Mouse (Mus musculus) kidney, adult 2 months (tissue): ENCODE data around the gene Fam78a. TPM values are rescaled to one million over a fixed set of nuclear protein-coding genes. Genes with fewer than 3 reads are reported as not detected.

Source experiments
- DNase-seq: peaks from one replicate; pipeline ENCODE4 v3.0.0; 2021
- H3K27ac ChIP-seq: fragments of 200-500 bp; 2 replicates; pipeline ENCODE4 v1.5.1; 2012; ENCODE audit warnings: low read depth, low read length, control low read depth, inconsistent platforms; ENCODE audit not compliant: insufficient read depth
- H3K27me3 ChIP-seq: fragments of 200-500 bp; replicated peaks from 2 replicates; pipeline ENCODE4 v1.6.1; 2012; ENCODE audit warnings: mild to moderate bottlenecking, moderate library complexity, low read length, inconsistent platforms; ENCODE audit not compliant: control insufficient read depth, insufficient read depth
- H3K36me3 ChIP-seq: fragments of 200-500 bp; 2 replicates; pipeline ENCODE4 v1.6.1; 2012; ENCODE audit warnings: mild to moderate bottlenecking, moderate library complexity, low read length, inconsistent platforms; ENCODE audit not compliant: control insufficient read depth, insufficient read depth
- H3K4me1 ChIP-seq: fragments of 200-500 bp; 2 replicates; pipeline ENCODE4 v1.6.1; 2011; ENCODE audit warnings: low read length; ENCODE audit not compliant: control insufficient read depth, insufficient read depth
- H3K4me3 ChIP-seq: fragments of 200-500 bp; 2 replicates; pipeline ENCODE4 v1.5.1; 2011; ENCODE audit warnings: mild to moderate bottlenecking, low read depth, low read length, control low read depth; ENCODE audit not compliant: insufficient read depth
- CTCF ChIP-seq: fragments of 200-500 bp; conservative IDR thresholded peaks from 2 replicates; pipeline ENCODE4 v1.5.1; 2011; ENCODE audit warnings: low read depth, mild to moderate bottlenecking, control low read depth, low read length, moderate library complexity, mixed read lengths; ENCODE audit not compliant: insufficient read depth, insufficient read length
- POLR2A ChIP-seq: fragments of 200-500 bp; IDR thresholded peaks from one replicate; pipeline ENCODE4 v1.6.1; 2011; ENCODE audit warnings: low read depth, low read length, control low read depth
- WGBS: fragments of 180-500 bp; shearing (Covaris S2); methylation state at CpG from one replicate; pipeline ENCODE4 v1.1.7; 2018; 5-methylcytosine and 5-hydroxymethylcytosine counted together
- polyA plus RNA-seq: library from polyadenylated mRNA; depleted of rRNA; stranded (reverse); fragments of >200 nt; gene quantifications from 2 replicates; pipeline ENCODE4 v1.2.3, GENCODE M21; 2012

Gene Fam78a
- polyA plus RNA-seq, 1 experiment = 4.9 TPM

DNA sequence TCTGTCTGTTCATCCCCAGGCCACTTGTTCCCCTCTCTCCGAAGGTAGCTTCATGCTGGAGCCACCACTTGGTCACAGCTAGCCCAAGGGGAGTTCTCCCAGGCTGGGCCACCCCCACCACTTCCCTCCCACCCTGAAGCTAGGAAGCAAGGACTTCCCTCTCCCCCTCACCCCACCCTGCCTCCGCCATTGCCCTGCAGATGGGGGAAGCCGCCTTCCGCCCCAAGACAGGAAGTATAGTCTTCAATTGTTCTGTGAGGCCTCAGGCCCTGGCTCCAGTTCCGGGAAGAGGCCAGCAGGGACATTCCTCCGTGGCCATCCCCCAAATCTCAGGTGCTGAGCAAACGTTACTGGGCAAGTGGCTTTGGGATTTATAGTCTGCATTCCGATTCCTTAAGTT is 6.1 kb downstream of the Fam78a start:
- DNase-seq = peak; percentile 44
- 63% methylated on average over 8 of the region's 8 CpGs for WGBS
- Histone ChIP-seq H3K4me1 (peaks cover 16% of the 10 kb centered on the region; the same call in 1 of the 2 replicates), H3K27me3 (no peaks in the 10 kb centered on the region), H3K36me3 (no peaks in the 10 kb centered on the region), H3K27ac (no peak overlapping the region), H3K4me3 (no peak overlapping the region)
- TF ChIP-seq CTCF (no peak), POLR2A (no peak)

GRCm38 (mm10) chr2:32077744-32078143 is 6.9 kb downstream of the Fam78a start:
- TF ChIP-seq POLR2A (no peak), CTCF (no peak)
- no peak overlapping the region for H3K4me3 ChIP-seq
- no peaks in the 10 kb centered on the region for H3K36me3 ChIP-seq
- 77% methylated on average over 10 of the region's 10 CpGs for WGBS
- no peaks in the 10 kb centered on the region for H3K27me3 ChIP-seq
- DNase-seq = no peak
- peaks cover 16% of the 10 kb centered on the region; the same call in 1 of the 2 replicates for H3K4me1 ChIP-seq
- no peak overlapping the region for H3K27ac ChIP-seq

DNA sequence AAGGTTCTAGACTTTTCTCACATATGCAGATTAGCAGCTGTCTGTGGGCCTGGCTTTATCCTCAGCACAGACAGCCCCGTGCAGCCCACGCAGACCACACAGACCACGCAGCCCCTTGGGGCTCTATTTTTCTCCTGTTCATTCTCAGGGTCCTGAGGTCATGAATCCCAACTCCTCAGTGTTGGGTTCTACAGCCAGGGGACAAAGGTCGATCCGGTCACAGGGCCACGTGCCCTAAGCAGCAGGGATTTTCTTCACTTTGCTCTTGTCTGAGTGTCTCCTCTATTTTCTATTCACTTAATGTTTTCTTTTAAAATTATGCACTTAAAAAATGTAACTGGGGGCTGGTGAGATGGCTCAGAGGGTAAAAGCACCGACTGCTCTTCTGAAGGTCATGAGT is 9.3 kb downstream of the Fam78a start:
- WGBS = 60% methylated on average over 7 of the region's 7 CpGs
- H3K36me3 ChIP-seq = no peaks in the 10 kb centered on the region

GRCm38 (mm10) chr2:32074404-32074803 is 10.3 kb downstream of the Fam78a start:
- H3K36me3 ChIP-seq = no peaks in the 10 kb centered on the region
- peak; percentile 95 for DNase-seq
- H3K4me1 ChIP-seq = peaks cover 16% of the 10 kb centered on the region; the same call in 1 of the 2 replicates
- no peaks in the 10 kb centered on the region for H3K27me3 ChIP-seq
- 28% methylated on average over 8 of the region's 8 CpGs for WGBS
- no peak overlapping the region for H3K4me3 ChIP-seq
- TF ChIP-seq CTCF (no peak), POLR2A (no peak)
- peak overlapping the region; percentile 11; the same call in 1 of the 2 replicates for H3K27ac ChIP-seq

More for the DNA sequence above, 9.3 kb downstream of the Fam78a start:
- Histone ChIP-seq H3K4me3 (no peak overlapping the region), H3K27ac (0 out of 2 replicates have a peak overlapping the region, but pooled peaks have one; percentile 11), H3K27me3 (no peaks in the 10 kb centered on the region), H3K4me1 (peaks cover 16% of the 10 kb centered on the region; the same call in 1 of the 2 replicates)
- TF ChIP-seq CTCF = no peak
- no peak for TF ChIP-seq POLR2A
- peak; percentile 75 for DNase-seq

- Histone ChIP-seq H3K4me3 (no peak overlapping the region), H3K27me3 (no peaks in the 10 kb centered on the region), H3K27ac (no peak overlapping the region), H3K4me1 (peaks cover 13% of the 10 kb centered on the region; the same call in 1 of the 2 replicates), H3K36me3 (no peaks in the 10 kb centered on the region)
- TF ChIP-seq CTCF (no peak), POLR2A (no peak)
- no peak for DNase-seq
- 93% methylated on average over 10 of the region's 10 CpGs for WGBS
Observed at GRCm38 (mm10) chr2:32070747-32071146, 13.9 kb downstream of the Fam78a start.

GRCm38 (mm10) chr2:32068811-32069607 is 15.6 kb downstream of the Fam78a start:
- TF ChIP-seq CTCF (no peak), POLR2A (no peak)
- no peaks in the 10 kb centered on the region for H3K36me3 ChIP-seq
- no peaks in the 10 kb centered on the region for H3K27me3 ChIP-seq
- no peak overlapping the region for H3K4me3 ChIP-seq
- no peak for DNase-seq
- H3K4me1 ChIP-seq = peaks cover under 1% of the 10 kb centered on the region; the same call in 1 of the 2 replicates
- WGBS = 59% methylated on average over 31 of the region's 31 CpGs
- no peak overlapping the region for H3K27ac ChIP-seq

DNA sequence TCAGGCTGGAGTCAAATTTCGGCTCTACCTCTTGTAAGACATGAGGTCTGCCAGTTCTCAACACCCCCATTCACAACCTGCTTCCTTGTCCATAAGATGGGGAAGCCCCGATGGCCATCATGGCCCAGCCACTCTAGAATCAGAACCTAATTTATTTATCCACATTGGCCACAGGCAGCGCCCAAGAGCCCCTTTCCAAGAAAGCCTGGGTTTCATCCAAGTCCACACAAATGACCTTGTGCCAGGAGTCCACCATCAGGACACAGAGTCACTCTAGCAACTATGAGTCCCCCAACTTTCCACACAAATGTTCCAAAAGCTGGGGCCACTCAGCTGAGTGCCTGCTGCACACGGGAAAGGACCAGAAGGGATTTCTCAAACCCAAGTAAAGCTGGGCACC is 18.7 kb downstream of the Fam78a start:
- Histone ChIP-seq H3K4me3 (no peak overlapping the region), H3K36me3 (no peaks in the 10 kb centered on the region), H3K27ac (no peak overlapping the region), H3K27me3 (no peaks in the 10 kb centered on the region), H3K4me1 (no peaks in the 10 kb centered on the region)
- DNase-seq = peak; percentile 71
- TF ChIP-seq CTCF (0 out of 2 replicates have a peak, but pooled peaks have one; percentile 29), POLR2A (no peak)
- WGBS = 76% methylated on average over 4 of the region's 4 CpGs
